Mouse (Mus musculus) heart, adult 2 months (tissue): ENCODE measurements around the gene Gnl3. TPM values are rescaled to one million over a fixed set of nuclear protein-coding genes. Genes with fewer than 3 reads are reported as not detected.

Experiments
- DNase-seq, 2 experiments: peaks; one replicate each; pipeline ENCODE4 v3.0.0; 2021
- H3K27ac ChIP-seq: fragments of 200-600 bp; 2 replicates; pipeline ENCODE4 v1.8.1; 2022
- H3K27me3 ChIP-seq: fragments of 200-500 bp; 2 replicates; pipeline ENCODE4 v1.6.1; 2012; ENCODE audit warnings: mild to moderate bottlenecking, low read length, inconsistent platforms, mixed read lengths; ENCODE audit not compliant: control insufficient read depth, insufficient read depth
- H3K36me3 ChIP-seq: fragments of 200-500 bp; 2 replicates; pipeline ENCODE4 v1.6.1; 2012; ENCODE audit warnings: low read length, inconsistent platforms; ENCODE audit not compliant: control insufficient read depth, insufficient read depth
- H3K4me1 ChIP-seq: fragments of 200-500 bp; 2 replicates; pipeline ENCODE4 v1.6.1; 2011; ENCODE audit warnings: low read length; ENCODE audit not compliant: control insufficient read depth, insufficient read depth
- H3K4me3 ChIP-seq: fragments of 200-600 bp; 2 replicates; pipeline ENCODE4 v1.8.1; 2022
- H3K79me2 ChIP-seq: fragments of 200-500 bp; replicated peaks from 2 replicates; pipeline ENCODE4 v1.6.1; 2012; ENCODE audit warnings: mild to moderate bottlenecking, inconsistent platforms, low read length, moderate library complexity, mixed read lengths; ENCODE audit not compliant: control insufficient read depth, insufficient read depth
- H3K9ac ChIP-seq: fragments of 200-500 bp; 2 replicates; pipeline ENCODE4 v1.6.1; 2012; ENCODE audit warnings: low read depth, mild to moderate bottlenecking, control low read depth, inconsistent platforms, low read length, mixed read lengths
- CTCF ChIP-seq: fragments of 200-600 bp; IDR thresholded peaks from 2 replicates; pipeline ENCODE4 v1.8.1; 2022; ENCODE audit warnings: antibody characterized with exemption, mild to moderate bottlenecking, moderate library complexity
- EP300 ChIP-seq: fragments of 200-500 bp; IDR thresholded peaks from 2 replicates; pipeline ENCODE4 v1.6.1; 2011; ENCODE audit warnings: low read depth, low read length, control low read depth; ENCODE audit not compliant: insufficient read depth
- POLR2A ChIP-seq: fragments of 200-500 bp; IDR thresholded peaks from 2 replicates; pipeline ENCODE4 v1.6.1; 2011; ENCODE audit warnings: mild to moderate bottlenecking, low read depth, low read length, control low read depth; ENCODE audit not compliant: insufficient read depth
- WGBS: fragments of 180-500 bp; shearing (Covaris S2); methylation state at CpG from one replicate; pipeline ENCODE4 v1.1.7; 2018; 5-methylcytosine and 5-hydroxymethylcytosine counted together
- intact Hi-C: fragments of 180-260 bp; cut with DNase I; formaldehyde crosslinking; loops from one replicate; pipeline ENCODE4 v1.15.1; 2025
- polyA plus RNA-seq: library from polyadenylated mRNA; depleted of rRNA; stranded (reverse); fragments of >200 nt; gene quantifications from 2 replicates; pipeline ENCODE4 v1.2.3, GENCODE M21; 2012
- total RNA-seq, 2 experiments: library from RNA; stranded (reverse); gene quantifications; 2 replicates each; pipeline ENCODE4 v1.2.3; 2021

The Gnl3 gene
- total and polyA plus RNA-seq, 3 experiments = 8.1 to 27.6 (median 26.2) TPM

- no peak for DNase-seq
- H3K4me1 ChIP-seq = no peaks in the 10 kb centered on the region; the same call in 1 of the 2 replicates
- H3K79me2 ChIP-seq = no peaks in the 10 kb centered on the region
- intact Hi-C loops = no loop called here
- no peak overlapping the region for H3K4me3 ChIP-seq
- H3K27me3 ChIP-seq = no peaks in the 10 kb centered on the region
- TF ChIP-seq CTCF (no peak), EP300 (no peak), POLR2A (no peak)
- 42% methylated on average over 2 of the region's 2 CpGs for WGBS
- no peaks in the 10 kb centered on the region; the same call in 1 of the 2 replicates for H3K36me3 ChIP-seq
- H3K9ac ChIP-seq = no peak overlapping the region
- H3K27ac ChIP-seq = no peak overlapping the region
Observed at GRCm38 (mm10) chr14:31004527-31004926, 14.4 kb downstream of the Gnl3 start.

- H3K27ac ChIP-seq = peak within 1 kb of the TSS; percentile 85
- under 1% methylated on average over 72 of the region's 84 CpGs for WGBS
- H3K36me3 ChIP-seq = no peaks in the 10 kb centered on the region; the same call in 1 of the 2 replicates
- intact Hi-C loops = loop anchor here (1.0 kb wide), 1 partner anchor 18 kb away; the partner anchor contains the start of genes Gnl3 and Pbrm1
- peak within 1 kb of the TSS; percentile 70 for H3K4me3 ChIP-seq
- H3K79me2 ChIP-seq = no peaks in the 10 kb centered on the region
- H3K4me1 ChIP-seq = no peaks in the 10 kb centered on the region; the same call in 1 of the 2 replicates
- H3K9ac ChIP-seq = peak within 1 kb of the TSS; percentile 94
- DNase-seq = peak; percentile 92 to 93
- no peaks in the 10 kb centered on the region for H3K27me3 ChIP-seq
- peak; percentile 80 for TF ChIP-seq POLR2A
- TF ChIP-seq EP300 = no peak
- TF ChIP-seq CTCF = no peak
Observed at GRCm38 (mm10) chr14:31001307-31002205, 17.4 kb downstream of the Gnl3 start, which contains the start of the genes Glt8d1 and Spcs1. Gene Glt8d1 (plus strand): TSS chr14:31001400. Gene Spcs1 (minus strand): TSS chr14:31001672.

GRCm38 (mm10) chr14:31000816-31001306, 18.1 kb downstream of the Gnl3 start:
- no peak for DNase-seq
- Histone ChIP-seq H3K4me1 (no peaks in the 10 kb centered on the region; the same call in 1 of the 2 replicates), H3K27ac (peak overlapping the region; percentile 85), H3K4me3 (peak overlapping the region; percentile 70), H3K79me2 (no peaks in the 10 kb centered on the region), H3K9ac (peak overlapping the region; percentile 63), H3K27me3 (no peaks in the 10 kb centered on the region), H3K36me3 (no peaks in the 10 kb centered on the region; the same call in 1 of the 2 replicates)
- TF ChIP-seq CTCF (peak; percentile 11; the same call in 1 of the 2 replicates), POLR2A (no peak)
- intact Hi-C loops = loop anchor here (1.0 kb wide), 1 partner anchor 18 kb away; the partner anchor contains the start of genes Gnl3 and Pbrm1
- WGBS = under 1% methylated on average over 21 of the region's 21 CpGs

- peak overlapping the region; percentile 85; the same call in 1 of the 2 replicates for H3K27ac ChIP-seq
- H3K4me1 ChIP-seq = no peaks in the 10 kb centered on the region; the same call in 1 of the 2 replicates
- intact Hi-C loops = no loop called here
- no peak overlapping the region; the same call in 1 of the 2 replicates for H3K9ac ChIP-seq
- no peaks in the 10 kb centered on the region; the same call in 1 of the 2 replicates for H3K36me3 ChIP-seq
- no peak for TF ChIP-seq EP300
- no peak for TF ChIP-seq POLR2A
- no peak for TF ChIP-seq CTCF
- DNase-seq = no peak
- WGBS = 49% methylated on average over 10 of the region's 10 CpGs
- no peaks in the 10 kb centered on the region for H3K79me2 ChIP-seq
- H3K27me3 ChIP-seq = no peaks in the 10 kb centered on the region
- peak overlapping the region; percentile 70 for H3K4me3 ChIP-seq
Observed at GRCm38 (mm10) chr14:31000356-31000755, 18.6 kb downstream of the Gnl3 start.

GRCm38 (mm10) chr14:30996417-30996816, 22.5 kb downstream of the Gnl3 start:
- H3K4me3 ChIP-seq = no peak overlapping the region
- DNase-seq = no peak
- H3K79me2 ChIP-seq = no peaks in the 10 kb centered on the region
- intact Hi-C loops = no loop called here
- no peak overlapping the region for H3K27ac ChIP-seq
- TF ChIP-seq EP300 (no peak), POLR2A (no peak), CTCF (no peak)
- no peaks in the 10 kb centered on the region for H3K4me1 ChIP-seq
- no peaks in the 10 kb centered on the region; the same call in 1 of the 2 replicates for H3K36me3 ChIP-seq
- no peak overlapping the region for H3K9ac ChIP-seq
- H3K27me3 ChIP-seq = no peaks in the 10 kb centered on the region
